ENCODE assay signal across 9 mouse cellular contexts in genomic region chr1:132371298-132372081, GRCm38 (mm10). TPM values are rescaled to one million over a fixed set of nuclear protein-coding genes. Genes with fewer than 3 reads are reported as not detected.
DNase-seq lines count a peak whose midpoint lies in the region; ATAC-seq lines count a peak whose summit lies in the region.
"Had no signal": no experiment of that assay in that cellular context is flagged by ENCODE, and none has a peak within 500 bp of the region (broad histone marks: within the 10 kb centered on the region; RNA-seq: fewer than 3 reads in every experiment).

No protein-coding gene starts in this region.

- H3K27me3 ChIP-seq in embryonic facial prominence, embryonic 12.5 days, result no peaks in the 10 kb centered on the region
- no peaks in the 10 kb centered on the region for H3K27me3 ChIP-seq in neural tube, embryonic 13.5 days
- H3K27me3 ChIP-seq: limb, embryonic 12.5 days had no signal

- H3K4me3 ChIP-seq in embryonic facial prominence, embryonic 12.5 days, result no peak overlapping the region
- H3K4me3 ChIP-seq in neural tube, embryonic 13.5 days, result no peak overlapping the region
- H3K4me3 ChIP-seq: limb, embryonic 12.5 days had no signal

- 43% methylated on average over 8 of the region's 8 CpGs for WGBS in embryonic facial prominence, embryonic 12.5 days
- 52% methylated on average over 8 of the region's 8 CpGs for WGBS in neural tube, embryonic 13.5 days

- DNase-seq in kidney, adult 18-20 months, result peak; percentile 46
- no peak for DNase-seq in kidney, postnatal 14 days
- DNase-seq in kidney, postnatal 36 days, result peak; percentile 53 to 71
- no peak for DNase-seq in gastrocnemius, adult 8-10 months (ENCODE audit: low spot score in 2 of 2)
- no peak for DNase-seq in urinary bladder, postnatal 10 days (ENCODE audit: low spot score)
- no peak for DNase-seq in left cerebral cortex, adult 8-10 months (ENCODE audit: low spot score in 2 of 2)

- H3K36me3 ChIP-seq in embryonic facial prominence, embryonic 12.5 days, result peaks cover 6% of the 10 kb centered on the region
- peaks cover 3% of the 10 kb centered on the region; the same call in 1 of the 2 replicates for H3K36me3 ChIP-seq in neural tube, embryonic 13.5 days

- no peak overlapping the region for H3K4me2 ChIP-seq in embryonic facial prominence, embryonic 12.5 days (replicated peaks)
- H3K4me2 ChIP-seq in neural tube, embryonic 13.5 days, result no peak overlapping the region
- H3K4me2 ChIP-seq: limb, embryonic 12.5 days had no signal

- peaks cover 49% of the 10 kb centered on the region for H3K4me1 ChIP-seq in embryonic facial prominence, embryonic 12.5 days
- peaks cover 80% of the 10 kb centered on the region for H3K4me1 ChIP-seq in neural tube, embryonic 13.5 days (replicated peaks)

- H3K27ac ChIP-seq in embryonic facial prominence, embryonic 12.5 days, result peak overlapping the region; percentile 42; the same call in 1 of the 2 replicates
- H3K27ac ChIP-seq in neural tube, embryonic 13.5 days (replicated peaks), result peak overlapping the region; percentile 79
- H3K27ac ChIP-seq: limb, embryonic 12.5 days had no signal

- no peak overlapping the region for H3K9ac ChIP-seq in embryonic facial prominence, embryonic 12.5 days
- 0 out of 2 replicates have a peak overlapping the region, but pooled peaks have one; percentile 46 for H3K9ac ChIP-seq in neural tube, embryonic 13.5 days

- no peaks in the 10 kb centered on the region for H3K9me3 ChIP-seq in embryonic facial prominence, embryonic 12.5 days
- H3K9me3 ChIP-seq in neural tube, embryonic 13.5 days, result no peaks in the 10 kb centered on the region
- H3K9me3 ChIP-seq: limb, embryonic 12.5 days had no signal

- no peak for ATAC-seq in embryonic facial prominence, embryonic 12.5 days (ENCODE audit: insufficient number of reproducible peaks, insufficient read depth, low FRiP score, low TSS enrichment)
- ATAC-seq in neural tube, embryonic 13.5 days (ENCODE audit: low read depth), result no peak

RNA-seq across cellular contexts. Expression of gene Tmcc2, which starts 19.6 kb away (rescaled TPM):
- 22.0 and 22.1 TPM in 2 replicates for polyA plus RNA-seq in embryonic facial prominence, embryonic 12.5 days (2016; fragmentation: Nextera tagmentation; extraction: Ambion mirVana)
- polyA plus RNA-seq in neural tube, embryonic 13.5 days (2015; fragmentation: Nextera tagmentation; extraction: Ambion mirVana), result 32.2 and 33.9 TPM in 2 replicates
- 10 to 100 TPM; 38.8 to 60.0 (median 49.4) TPM for total RNA-seq in gastrocnemius, adult 8-10 months (2022)
- total RNA-seq in left cerebral cortex, adult 8-10 months (2022), result 100 to 1,000 TPM; 182 to 205 (median 192) TPM

RNA-seq across cellular contexts. Expression of gene Dstyk, which starts 45.9 kb away (rescaled TPM):
- 16.1 and 17.2 TPM in 2 replicates for polyA plus RNA-seq in embryonic facial prominence, embryonic 12.5 days (2016; fragmentation: Nextera tagmentation; extraction: Ambion mirVana)
- 9.2 and 9.8 TPM in 2 replicates for polyA plus RNA-seq in neural tube, embryonic 13.5 days (2015; fragmentation: Nextera tagmentation; extraction: Ambion mirVana)
- total RNA-seq in gastrocnemius, adult 8-10 months (2022), result 10 to 100 TPM in 1 of 4 experiments, 1 to 10 TPM in 3; 7.7 to 11.2 (median 8.5) TPM
- 10 to 100 TPM; 40.9 to 51.7 (median 42.4) TPM for total RNA-seq in left cerebral cortex, adult 8-10 months (2022)

RNA-seq across cellular contexts. Expression of gene Nuak2, which starts 55.6 kb away (rescaled TPM):
- polyA plus RNA-seq in embryonic facial prominence, embryonic 12.5 days (2016; fragmentation: Nextera tagmentation; extraction: Ambion mirVana), result 6.3 TPM in 2 replicates
- 9.0 and 10.5 TPM in 2 replicates for polyA plus RNA-seq in neural tube, embryonic 13.5 days (2015; fragmentation: Nextera tagmentation; extraction: Ambion mirVana)
- under 1 TPM; 0.45 to 0.94 (median 0.52) TPM for total RNA-seq in gastrocnemius, adult 8-10 months (2022)
- total RNA-seq in left cerebral cortex, adult 8-10 months (2022), result 1 to 10 TPM in 3 of 4 experiments, under 1 TPM in 1; 0.81 to 1.7 (median 1.3) TPM

Comparison
In these comparisons a context has a peak if more than half of its experiments do, and no peak if none do; other contexts are left out.
1. DNase-seq: peak in kidney, adult 18-20 months (single experiment) and kidney, postnatal 36 days (2 of 2); none in kidney, postnatal 14 days (single experiment), gastrocnemius, adult 8-10 months (0 of 2), urinary bladder, postnatal 10 days (single experiment) and left cerebral cortex, adult 8-10 months (0 of 2).